In the genomic region with DNA sequence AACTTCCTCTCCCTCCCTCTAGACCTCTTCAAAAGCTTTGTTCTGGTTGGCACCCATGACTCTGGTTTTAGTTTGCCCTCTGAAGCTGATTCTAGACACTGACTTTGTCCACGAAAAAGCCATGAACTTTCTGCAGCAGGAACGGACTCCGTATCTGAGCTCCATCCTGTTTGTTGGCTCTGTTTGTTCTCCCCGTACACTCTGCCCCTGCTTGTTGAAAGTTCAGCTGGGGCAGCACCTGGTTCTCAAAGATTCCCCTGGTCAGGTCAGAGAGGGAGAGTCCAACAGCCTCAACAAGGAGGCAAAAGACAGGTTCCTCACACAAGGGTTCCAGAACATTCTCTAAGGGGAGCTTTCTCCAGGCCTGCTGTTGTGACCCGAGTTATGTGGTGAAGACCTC, we compare ENCODE assay signal across 25 mouse cellular contexts. TPM values are rescaled to one million over a fixed set of nuclear protein-coding genes. Genes with fewer than 3 reads are reported as not detected.
DNase-seq lines count a peak whose midpoint lies in the region; ATAC-seq and TF ChIP-seq lines count a peak whose summit lies in the region.
"Had no signal": no experiment of that assay in that cellular context is flagged by ENCODE, and none has a peak within 500 bp of the region (broad histone marks: within the 10 kb centered on the region; RNA-seq: fewer than 3 reads in every experiment).

No protein-coding gene starts in this region.

- no peak for TF ChIP-seq CTCF in liver, postnatal 0 days (IDR thresholded peaks at IDR 0.05; ENCODE audit: low read depth)

- no peaks in the 10 kb centered on the region for H3K9me3 ChIP-seq in hindbrain, embryonic 10.5 days
- H3K9me3 ChIP-seq in hindbrain, embryonic 16.5 days (ENCODE audit: control insufficient read depth, low read length) = no peaks in the 10 kb centered on the region
- H3K9me3 ChIP-seq in liver, embryonic 12.5 days (replicated peaks) = no peaks in the 10 kb centered on the region
- no peaks in the 10 kb centered on the region for H3K9me3 ChIP-seq in liver, postnatal 0 days (ENCODE audit: low read length)
- no peaks in the 10 kb centered on the region for H3K9me3 ChIP-seq in midbrain, embryonic 10.5 days (replicated peaks)
- H3K9me3 ChIP-seq in midbrain, embryonic 11.5 days (ENCODE audit: control insufficient read depth, low read length) = no peaks in the 10 kb centered on the region
- H3K9me3 ChIP-seq: embryonic facial prominence, embryonic 13.5 days; embryonic facial prominence, embryonic 15.5 days; forebrain, embryonic 10.5 days; forebrain, embryonic 12.5 days had no signal

- no peaks in the 10 kb centered on the region for H3K36me3 ChIP-seq in hindbrain, embryonic 10.5 days
- H3K36me3 ChIP-seq in hindbrain, embryonic 16.5 days (ENCODE audit: control insufficient read depth, insufficient read depth, low read length) = no peaks in the 10 kb centered on the region
- no peaks in the 10 kb centered on the region for H3K36me3 ChIP-seq in liver, embryonic 12.5 days
- no peaks in the 10 kb centered on the region for H3K36me3 ChIP-seq in liver, postnatal 0 days (replicated peaks; ENCODE audit: insufficient read depth, low read length)
- H3K36me3 ChIP-seq in midbrain, embryonic 10.5 days = no peaks in the 10 kb centered on the region
- H3K36me3 ChIP-seq in midbrain, embryonic 11.5 days (ENCODE audit: control insufficient read depth, insufficient read depth, low read length) = no peaks in the 10 kb centered on the region
- H3K36me3 ChIP-seq: embryonic facial prominence, embryonic 13.5 days; embryonic facial prominence, embryonic 15.5 days; forebrain, embryonic 10.5 days; forebrain, embryonic 12.5 days had no signal

- no peak overlapping the region for H3K4me2 ChIP-seq in hindbrain, embryonic 16.5 days (ENCODE audit: low read length)
- H3K4me2 ChIP-seq in liver, embryonic 12.5 days = no peak overlapping the region
- no peak overlapping the region for H3K4me2 ChIP-seq in liver, postnatal 0 days (ENCODE audit: low read depth, low read length)
- H3K4me2 ChIP-seq in midbrain, embryonic 11.5 days = no peak overlapping the region
- H3K4me2 ChIP-seq: embryonic facial prominence, embryonic 13.5 days; embryonic facial prominence, embryonic 15.5 days; forebrain, embryonic 12.5 days had no signal

- H3K27me3 ChIP-seq in hindbrain, embryonic 10.5 days (ENCODE audit: insufficient read depth, poor library complexity, severe bottlenecking) = peaks cover 41% of the 10 kb centered on the region
- H3K27me3 ChIP-seq in hindbrain, embryonic 16.5 days (replicated peaks; ENCODE audit: control insufficient read depth, insufficient read depth, low read length) = peaks cover 3% of the 10 kb centered on the region; the same call in 1 of the 2 replicates
- H3K27me3 ChIP-seq in liver, embryonic 12.5 days (replicated peaks) = peaks cover 51% of the 10 kb centered on the region
- H3K27me3 ChIP-seq in liver, postnatal 0 days (ENCODE audit: insufficient read depth, low read length) = peaks cover 4% of the 10 kb centered on the region
- peaks cover 40% of the 10 kb centered on the region for H3K27me3 ChIP-seq in midbrain, embryonic 10.5 days (ENCODE audit: low read depth, poor library complexity, severe bottlenecking)
- H3K27me3 ChIP-seq in midbrain, embryonic 11.5 days (ENCODE audit: control insufficient read depth, insufficient read depth, low read length) = peaks cover under 1% of the 10 kb centered on the region; the same call in 1 of the 2 replicates

- WGBS in hindbrain, embryonic 10.5 days = 79% methylated on average over 5 of the region's 5 CpGs
- WGBS in hindbrain, embryonic 16.5 days = 80% methylated on average over 5 of the region's 5 CpGs
- 50% methylated on average over 5 of the region's 5 CpGs for WGBS in liver, embryonic 12.5 days (ENCODE audit: insufficient replicate concordance)
- 54% methylated on average over 5 of the region's 5 CpGs for WGBS in liver, postnatal 0 days (ENCODE audit: insufficient replicate concordance)
- WGBS in midbrain, embryonic 10.5 days = 89% methylated on average over 5 of the region's 5 CpGs
- WGBS in midbrain, embryonic 11.5 days = 84% methylated on average over 5 of the region's 5 CpGs

- H3K4me3 ChIP-seq in hindbrain, embryonic 10.5 days = no peak overlapping the region
- no peak overlapping the region for H3K4me3 ChIP-seq in hindbrain, embryonic 16.5 days (ENCODE audit: low read length)
- no peak overlapping the region for H3K4me3 ChIP-seq in liver, embryonic 12.5 days
- H3K4me3 ChIP-seq in liver, postnatal 0 days (ENCODE audit: low read depth, low read length) = no peak overlapping the region
- no peak overlapping the region for H3K4me3 ChIP-seq in midbrain, embryonic 10.5 days
- no peak overlapping the region for H3K4me3 ChIP-seq in midbrain, embryonic 11.5 days (ENCODE audit: low read depth, low read length)
- H3K4me3 ChIP-seq: embryonic facial prominence, embryonic 13.5 days; embryonic facial prominence, embryonic 15.5 days; erythroblast, embryonic 14.5 days; forebrain, embryonic 10.5 days; forebrain, embryonic 12.5 days had no signal

- no peak overlapping the region for H3K9ac ChIP-seq in hindbrain, embryonic 16.5 days (ENCODE audit: low read depth, low read length)
- H3K9ac ChIP-seq in liver, embryonic 12.5 days = no peak overlapping the region
- no peak overlapping the region for H3K9ac ChIP-seq in liver, postnatal 0 days (replicated peaks)
- no peak overlapping the region for H3K9ac ChIP-seq in midbrain, embryonic 11.5 days (ENCODE audit: low read length)
- H3K9ac ChIP-seq: embryonic facial prominence, embryonic 13.5 days; embryonic facial prominence, embryonic 15.5 days; forebrain, embryonic 12.5 days had no signal

- no peak for ATAC-seq in hindbrain, embryonic 16.5 days
- ATAC-seq in liver, embryonic 12.5 days = 0 out of 2 replicates have a peak, but pooled peaks have one; percentile 44
- no peak for ATAC-seq in liver, postnatal 0 days
- no peak for ATAC-seq in midbrain, embryonic 11.5 days (ENCODE audit: low FRiP score)
- ATAC-seq: CD4-positive, CD25-positive, alpha-beta regulatory T cell, adult 4 months; forebrain, embryonic 14.5 days; forebrain, embryonic 16.5 days had no signal

- H3K4me1 ChIP-seq in hindbrain, embryonic 10.5 days (replicated peaks) = peaks cover 50% of the 10 kb centered on the region
- H3K4me1 ChIP-seq in hindbrain, embryonic 16.5 days (ENCODE audit: control insufficient read depth, insufficient read depth, low read depth, low read length) = peaks cover 3% of the 10 kb centered on the region
- peaks cover 14% of the 10 kb centered on the region; the same call in 1 of the 2 replicates for H3K4me1 ChIP-seq in liver, embryonic 12.5 days
- H3K4me1 ChIP-seq in liver, postnatal 0 days (ENCODE audit: insufficient read depth) = peaks cover 4% of the 10 kb centered on the region; the same call in 1 of the 2 replicates
- peaks cover 51% of the 10 kb centered on the region for H3K4me1 ChIP-seq in midbrain, embryonic 10.5 days
- H3K4me1 ChIP-seq in midbrain, embryonic 11.5 days (ENCODE audit: control insufficient read depth, insufficient read depth, low read length) = peaks cover 8% of the 10 kb centered on the region

- TF ChIP-seq EP300 in liver, postnatal 0 days (IDR thresholded peaks at IDR 0.05; ENCODE audit: low read depth) = no peak

- H3K27ac ChIP-seq in hindbrain, embryonic 10.5 days = peak overlapping the region; percentile 62; the same call in 1 of the 2 replicates
- H3K27ac ChIP-seq in hindbrain, embryonic 16.5 days (ENCODE audit: low read depth, low read length) = no peak overlapping the region
- H3K27ac ChIP-seq in liver, embryonic 12.5 days = no peak overlapping the region
- no peak overlapping the region for H3K27ac ChIP-seq in liver, postnatal 0 days (ENCODE audit: low read depth)
- peak overlapping the region; percentile 33; the same call in 1 of the 2 replicates for H3K27ac ChIP-seq in midbrain, embryonic 10.5 days (replicated peaks)
- H3K27ac ChIP-seq in midbrain, embryonic 11.5 days (ENCODE audit: low read depth, low read length) = no peak overlapping the region
- H3K27ac ChIP-seq: embryonic facial prominence, embryonic 13.5 days; embryonic facial prominence, embryonic 15.5 days; forebrain, embryonic 10.5 days; forebrain, embryonic 12.5 days had no signal

- no peak for DNase-seq in hindbrain, embryonic 10.5 days (ENCODE audit: low spot score)
- DNase-seq in liver, postnatal 0 days = no peak
- DNase-seq in midbrain, embryonic 10.5 days (ENCODE audit: low spot score) = no peak
- DNase-seq in midbrain, embryonic 11.5 days (ENCODE audit: low spot score, missing footprints) = no peak
- DNase-seq in adrenal gland, postnatal 36 days = no peak
- DNase-seq: adrenal gland, adult 8-10 months; adrenal gland, postnatal 14 days; B cell, adult 2 months; cerebellum, adult 11 months; cerebellum, adult 18-20 months; cerebellum, adult 8-10 months; cerebellum, adult 9-11 months; cerebellum, postnatal 14 days; cerebellum, postnatal 36 days; embryo, embryonic 11 days had no signal

RNA-seq across cellular contexts. Expression of a gene that starts 5.4 kb away (rescaled TPM):
- 10.9 and 19.2 TPM in 2 replicates for polyA plus RNA-seq in hindbrain, embryonic 10.5 days (2016; fragmentation: Nextera tagmentation; extraction: Ambion mirVana)
- 0.96 and 1.5 TPM in 2 replicates for polyA plus RNA-seq in hindbrain, embryonic 16.5 days (2015; fragmentation: Nextera tagmentation; extraction: Ambion mirVana)
- polyA plus RNA-seq in liver, embryonic 12.5 days (2016; fragmentation: Nextera tagmentation; extraction: Ambion mirVana) = 3.1 and 3.8 TPM in 2 replicates
- 4.3 and 6.0 TPM in 2 replicates for polyA plus RNA-seq in liver, postnatal 0 days (2015; fragmentation: Nextera tagmentation; extraction: Ambion mirVana)
- polyA plus RNA-seq in midbrain, embryonic 10.5 days (2016; fragmentation: Nextera tagmentation; extraction: Ambion mirVana) = 18.6 and 22.3 TPM in 2 replicates
- 19.5 and 20.5 TPM in 2 replicates for polyA plus RNA-seq in midbrain, embryonic 11.5 days (2014; fragmentation: Nextera tagmentation; extraction: Ambion mirVana)
- total RNA-seq in adrenal gland, postnatal 36 days (2021) = 10 to 100 TPM; 15.2 to 31.5 TPM

RNA-seq across cellular contexts. Expression of a gene that starts 47.1 kb away (rescaled TPM):
- polyA plus RNA-seq in hindbrain, embryonic 10.5 days (2016; fragmentation: Nextera tagmentation; extraction: Ambion mirVana) = 73.2 and 104 TPM in 2 replicates
- 45.0 and 47.7 TPM in 2 replicates for polyA plus RNA-seq in hindbrain, embryonic 16.5 days (2015; fragmentation: Nextera tagmentation; extraction: Ambion mirVana)
- polyA plus RNA-seq in liver, embryonic 12.5 days (2016; fragmentation: Nextera tagmentation; extraction: Ambion mirVana) = 59.7 and 62.9 TPM in 2 replicates
- 24.2 and 26.9 TPM in 2 replicates for polyA plus RNA-seq in liver, postnatal 0 days (2015; fragmentation: Nextera tagmentation; extraction: Ambion mirVana)
- 103 and 104 TPM in 2 replicates for polyA plus RNA-seq in midbrain, embryonic 10.5 days (2016; fragmentation: Nextera tagmentation; extraction: Ambion mirVana)
- 61.3 and 63.1 TPM in 2 replicates for polyA plus RNA-seq in midbrain, embryonic 11.5 days (2014; fragmentation: Nextera tagmentation; extraction: Ambion mirVana)
- total RNA-seq in adrenal gland, postnatal 36 days (2021) = 100 to 1,000 TPM; 140 to 150 TPM

RNA-seq across cellular contexts. Expression of a gene that starts 50.0 kb away (rescaled TPM):
- polyA plus RNA-seq in hindbrain, embryonic 10.5 days (2016; fragmentation: Nextera tagmentation; extraction: Ambion mirVana) = 12.9 and 13.2 TPM in 2 replicates
- 10.0 and 10.2 TPM in 2 replicates for polyA plus RNA-seq in hindbrain, embryonic 16.5 days (2015; fragmentation: Nextera tagmentation; extraction: Ambion mirVana)
- 14.4 and 16.4 TPM in 2 replicates for polyA plus RNA-seq in liver, embryonic 12.5 days (2016; fragmentation: Nextera tagmentation; extraction: Ambion mirVana)
- polyA plus RNA-seq in liver, postnatal 0 days (2015; fragmentation: Nextera tagmentation; extraction: Ambion mirVana) = 10.7 and 14.6 TPM in 2 replicates
- polyA plus RNA-seq in midbrain, embryonic 10.5 days (2016; fragmentation: Nextera tagmentation; extraction: Ambion mirVana) = 12.5 and 13.3 TPM in 2 replicates
- polyA plus RNA-seq in midbrain, embryonic 11.5 days (2014; fragmentation: Nextera tagmentation; extraction: Ambion mirVana) = 17.2 and 19.5 TPM in 2 replicates
- 100 to 1,000 TPM; 103 to 108 TPM for total RNA-seq in adrenal gland, postnatal 36 days (2021)

Comparison
In these comparisons a context has a peak if more than half of its experiments do, and no peak if none do; other contexts are left out.
1. H3K27ac ChIP-seq: peak in hindbrain, embryonic 10.5 days (single experiment) and midbrain, embryonic 10.5 days (single experiment); none in hindbrain, embryonic 16.5 days (single experiment), liver, embryonic 12.5 days (single experiment), liver, postnatal 0 days (single experiment) and midbrain, embryonic 11.5 days (single experiment).